Mouse (Mus musculus) C2C12 (cell line): ENCODE measurements around the gene Bend3.

ENCODE experiments used
- CTCF ChIP-seq: IDR thresholded peaks from one replicate; pipeline ENCODE4 v1.5.1; 2011; ENCODE audit not compliant: control insufficient read depth, insufficient read depth, insufficient read length
- FOSL1 ChIP-seq: IDR thresholded peaks from one replicate; pipeline ENCODE4 v1.8.0; 2011; ENCODE audit warnings: mild to moderate bottlenecking, low read length; ENCODE audit not compliant: poor library complexity, insufficient read depth, severe bottlenecking
- MAX ChIP-seq: IDR thresholded peaks from one replicate; pipeline ENCODE4 v1.6.1; 2011; ENCODE audit warnings: mild to moderate bottlenecking, control low read depth
- MYOG ChIP-seq: IDR thresholded peaks from one replicate; pipeline ENCODE4 v1.6.1; 2011; ENCODE audit not compliant: control insufficient read depth, insufficient read length; ENCODE audit errors: extremely low read depth

DNA sequence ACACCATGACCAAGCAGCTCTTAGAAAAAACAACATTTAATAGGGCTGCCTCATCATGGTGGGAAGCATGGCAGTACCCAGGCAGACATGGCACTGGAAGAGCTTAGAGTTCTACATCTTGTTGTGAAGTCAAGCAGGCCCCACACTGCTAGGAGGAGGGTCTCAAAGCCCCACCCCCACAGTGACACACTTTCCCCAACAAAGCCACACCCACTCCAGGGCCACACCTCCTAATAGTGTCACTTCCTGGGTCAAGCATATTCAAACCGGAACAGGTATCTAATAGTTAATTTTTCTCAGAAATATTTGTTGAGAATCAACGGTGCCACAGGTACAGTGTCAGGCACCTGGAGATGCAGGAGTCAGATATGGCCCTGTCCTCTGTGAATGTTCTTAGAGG, 12.4 kb upstream of the Bend3 start:
- TF ChIP-seq CTCF, result no peak
- TF ChIP-seq MYOG, result no peak
- TF ChIP-seq MAX, result no peak
- TF ChIP-seq FOSL1, result no peak
